Mouse (Mus musculus) gonadal fat pad, adult 2 months (tissue): Measurements from ENCODE around the gene Ssr2. TPM values are rescaled to one million over a fixed set of nuclear protein-coding genes. Genes with fewer than 3 reads are reported as not detected.
"Not testable (repeated sequence)": the region's sequence is repeated elsewhere in the genome, so short reads cannot be mapped to it uniquely, and the experiment has no call there.

Source experiments
- DNase-seq: peaks from one replicate; pipeline ENCODE4 v3.0.0-alpha.2; 2012; ENCODE audit warnings: low read depth
- polyA plus RNA-seq: library from polyadenylated mRNA; depleted of rRNA; stranded (reverse); fragments of >200 nt; gene quantifications from 2 replicates; pipeline ENCODE4 v1.2.3, GENCODE M21; 2012

The Ssr2 gene
- polyA plus RNA-seq, 1 experiment = 323 TPM

DNA sequence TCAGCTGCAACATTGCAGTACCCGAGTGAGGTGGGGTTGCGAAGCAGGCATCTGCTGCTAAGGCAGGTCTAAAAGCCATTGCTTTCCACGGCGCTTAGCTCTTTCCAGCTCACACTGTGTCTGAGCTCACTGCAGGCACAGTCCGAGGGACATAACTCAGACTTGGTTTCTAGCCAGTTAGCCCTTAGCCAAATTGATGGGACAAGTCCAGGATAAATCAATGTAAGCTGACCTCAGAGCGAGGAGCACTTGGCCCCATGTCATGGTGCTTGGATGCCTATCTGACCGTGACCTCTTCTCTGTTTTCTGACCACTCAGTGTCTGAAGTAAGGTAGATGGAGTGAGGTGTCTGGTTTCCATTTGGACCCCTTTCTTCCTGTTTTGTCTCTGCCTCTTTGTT is 11.7 kb upstream of the Ssr2 start:
- no peak for DNase-seq

DNA sequence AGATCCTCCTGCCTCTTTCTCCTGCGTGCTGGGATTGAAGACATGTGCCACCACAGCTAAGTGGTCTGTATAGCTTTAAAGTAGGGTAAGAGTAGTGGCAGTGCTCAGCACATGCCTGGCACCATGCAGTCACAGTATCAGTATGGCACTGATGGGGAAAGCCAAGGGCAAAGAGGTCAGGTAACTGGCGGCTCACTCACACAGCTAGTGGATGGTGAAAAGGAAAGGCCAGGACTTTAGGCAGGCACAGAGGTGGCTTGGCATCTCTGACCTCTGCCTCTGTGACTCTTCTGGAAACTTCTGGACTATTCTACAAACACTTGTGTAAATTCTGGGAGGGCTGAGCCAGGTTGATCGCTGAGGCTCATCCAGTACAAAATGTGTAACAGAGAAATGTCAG is 9.6 kb upstream of the Ssr2 start:
- no peak for DNase-seq

DNA sequence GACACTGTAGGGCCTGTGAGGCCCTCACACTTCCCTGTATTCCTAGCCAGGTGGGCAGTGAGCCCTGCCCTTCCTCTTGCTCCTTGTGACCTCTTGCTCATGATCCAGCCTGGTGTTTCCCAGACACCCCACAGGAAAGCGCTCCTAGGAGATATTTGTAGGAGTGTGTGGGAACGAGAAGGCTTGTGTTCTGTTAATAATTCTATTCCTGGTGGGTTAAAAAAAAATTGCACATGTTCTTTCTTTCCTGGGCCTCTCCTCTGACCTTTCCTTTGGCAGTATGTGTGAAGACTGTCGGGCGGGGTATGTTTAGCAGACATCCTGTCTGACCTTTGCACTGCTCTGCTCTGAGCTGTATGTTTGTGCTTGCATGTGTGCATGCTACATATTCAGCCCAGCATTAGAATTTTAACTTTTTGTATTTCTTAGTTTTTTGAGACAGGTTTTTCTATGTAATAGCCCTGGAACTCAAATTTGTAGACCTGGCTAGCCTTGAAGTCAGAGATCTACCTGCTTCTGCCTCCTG is 9.1 kb upstream of the Ssr2 start:
- DNase-seq = no peak

DNA sequence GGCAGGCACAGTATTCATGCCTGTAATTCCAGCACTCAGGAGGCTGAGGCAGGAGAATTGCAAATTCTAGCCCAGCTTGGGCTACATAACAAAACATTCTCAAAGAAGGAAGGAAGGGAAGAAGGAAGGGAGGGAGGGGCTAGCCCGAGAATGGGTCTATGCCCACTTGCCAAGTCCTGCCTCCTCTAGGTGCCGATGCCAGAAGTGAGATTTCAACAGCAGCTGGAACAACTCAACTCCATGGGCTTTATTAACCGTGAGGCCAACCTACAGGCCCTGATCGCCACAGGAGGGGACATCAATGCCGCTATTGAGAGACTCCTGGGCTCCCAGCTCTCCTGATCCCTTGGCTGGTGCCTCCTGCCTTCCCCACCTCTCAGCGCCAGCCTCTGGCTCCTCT is 7.8 kb upstream of the Ssr2 start:
- DNase-seq = no peak

DNA sequence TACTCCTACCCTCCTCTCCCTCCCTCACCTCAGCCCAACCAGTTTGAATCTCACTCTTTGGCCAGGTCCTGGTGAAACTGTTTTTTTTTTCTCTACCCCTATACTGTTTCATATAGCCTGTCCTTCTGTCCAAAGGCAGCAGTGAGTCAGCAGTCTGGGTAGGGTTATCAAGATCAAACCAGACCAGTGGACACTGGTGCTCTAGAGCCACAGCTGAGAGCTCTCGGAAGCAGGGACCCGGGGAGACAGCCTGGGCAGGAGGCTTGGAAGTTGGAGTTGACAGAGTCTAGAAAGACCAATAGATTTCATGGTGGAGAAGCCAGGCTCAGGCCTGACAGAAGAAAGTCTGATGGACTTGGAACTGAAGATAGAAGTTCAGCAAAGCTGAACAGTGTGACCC is 7.1 kb upstream of the Ssr2 start:
- no peak for DNase-seq

DNA sequence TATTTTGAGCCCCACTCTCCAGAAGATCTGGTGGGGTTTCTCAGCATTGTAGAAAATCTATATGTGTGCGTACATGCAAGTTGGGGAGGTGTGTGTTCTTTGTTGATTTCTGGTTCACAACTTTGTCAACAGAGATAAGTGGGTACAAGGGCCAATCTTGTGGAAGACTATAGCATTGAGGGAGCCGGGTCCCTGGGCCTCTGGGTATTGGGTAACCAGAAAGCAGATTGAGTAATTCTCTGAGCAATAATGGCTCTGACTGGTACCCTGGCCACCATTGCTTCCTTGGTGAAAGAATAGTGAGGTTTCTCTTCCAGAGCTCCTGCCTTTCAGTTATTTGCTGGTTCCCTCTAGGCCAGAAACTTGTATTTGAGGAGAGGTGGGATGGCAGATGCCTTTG is 6.6 kb upstream of the Ssr2 start:
- no peak for DNase-seq

DNA sequence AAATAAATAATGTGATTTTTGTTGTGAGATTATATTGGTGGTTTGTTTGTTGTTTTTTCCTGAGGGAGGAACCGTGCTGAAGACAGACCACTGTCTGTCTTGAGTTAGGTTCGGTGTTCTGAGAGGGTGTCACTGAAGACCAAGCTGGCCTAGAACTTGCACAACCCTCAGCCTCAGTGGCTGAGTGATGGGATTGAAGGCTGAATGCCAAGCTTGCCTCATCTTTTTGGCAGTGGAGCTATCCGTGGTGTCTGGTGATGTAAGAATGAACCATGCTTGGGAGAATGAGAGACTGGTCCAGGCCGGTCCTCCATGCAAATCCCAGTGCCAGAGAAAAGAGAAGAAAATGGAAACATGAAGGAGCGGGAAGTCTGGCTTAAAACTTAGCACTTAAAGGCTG is 6.0 kb upstream of the Ssr2 start:
- DNase-seq = no peak

DNA sequence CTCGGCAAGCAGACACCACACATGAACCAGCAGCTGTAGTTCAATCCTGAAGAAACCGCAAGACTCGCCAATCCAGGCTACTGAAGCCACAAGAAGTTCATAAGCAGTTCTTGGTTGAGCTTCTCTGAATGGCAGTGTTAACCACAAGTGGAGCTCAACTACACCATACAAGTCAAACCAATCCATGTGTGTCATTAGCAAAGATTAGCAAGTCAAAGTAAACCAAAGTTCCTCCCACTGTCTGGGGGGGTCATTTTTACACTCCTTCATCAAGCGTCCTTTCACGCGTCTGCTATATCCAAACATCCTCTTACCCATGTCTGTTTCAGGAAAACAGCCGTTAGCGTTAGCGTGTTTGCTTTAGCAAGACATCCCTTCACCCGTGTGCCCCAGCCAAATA is 5.3 kb upstream of the Ssr2 start:
- no peak for DNase-seq

DNA sequence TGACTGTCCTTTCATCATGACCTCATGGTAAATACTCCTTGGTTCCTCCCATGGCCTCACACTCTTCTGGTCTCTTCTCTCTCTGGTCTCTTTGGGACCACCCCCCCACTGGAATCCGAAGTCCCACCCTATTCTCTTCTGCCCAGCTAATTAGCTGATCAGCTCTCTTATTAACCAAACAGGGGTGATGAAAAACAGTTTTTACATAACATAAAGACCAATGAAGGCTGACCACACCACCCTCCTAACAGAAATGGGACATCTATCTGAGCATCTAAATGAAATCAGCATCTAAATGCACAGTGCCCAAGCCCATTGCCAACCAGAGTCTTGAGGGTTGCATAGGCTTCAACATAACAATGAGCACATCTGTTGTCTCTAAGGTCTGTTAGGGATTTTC is 3.8 kb upstream of the Ssr2 start:
- DNase-seq = no peak

DNA sequence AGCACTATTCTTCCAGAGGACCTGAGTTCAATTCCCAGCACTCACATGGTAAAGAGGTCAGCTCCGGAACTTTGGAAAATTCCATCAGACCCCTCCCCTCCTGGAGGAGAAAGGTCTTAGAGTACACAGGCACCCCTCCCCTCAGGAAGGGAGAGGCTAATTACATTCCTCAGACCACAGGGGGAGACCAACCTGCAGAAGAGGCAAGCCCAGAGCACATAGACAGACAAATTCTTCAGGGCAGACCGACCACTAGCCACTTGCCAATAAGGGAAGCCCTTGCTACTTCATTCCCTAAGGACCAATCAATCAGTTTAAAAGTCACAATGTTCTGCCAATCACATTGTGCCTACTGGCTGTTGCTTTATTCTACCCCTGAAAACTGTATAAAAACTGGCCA is 2.8 kb upstream of the Ssr2 start:
- DNase-seq = no peak

DNA sequence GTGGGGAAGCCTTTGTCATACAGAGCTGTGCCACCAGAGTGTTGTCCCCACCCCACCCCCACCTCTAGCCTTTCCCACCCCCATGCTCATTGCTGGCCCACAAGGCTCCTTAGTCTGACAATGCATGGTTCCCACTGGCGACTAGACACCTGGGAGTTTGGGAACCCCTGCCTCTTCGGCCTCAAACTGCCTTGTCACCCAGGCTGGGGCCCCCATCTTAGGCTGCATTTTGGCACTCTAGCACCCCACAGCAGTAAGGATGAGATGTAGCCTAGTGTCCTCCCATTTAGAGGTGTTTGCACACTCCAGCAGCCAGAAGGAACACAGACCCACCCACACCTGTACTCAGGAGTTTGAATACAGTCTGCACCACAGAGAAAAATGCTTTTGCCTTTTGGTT is 1.9 kb upstream of the Ssr2 start:
- DNase-seq = no peak

DNA sequence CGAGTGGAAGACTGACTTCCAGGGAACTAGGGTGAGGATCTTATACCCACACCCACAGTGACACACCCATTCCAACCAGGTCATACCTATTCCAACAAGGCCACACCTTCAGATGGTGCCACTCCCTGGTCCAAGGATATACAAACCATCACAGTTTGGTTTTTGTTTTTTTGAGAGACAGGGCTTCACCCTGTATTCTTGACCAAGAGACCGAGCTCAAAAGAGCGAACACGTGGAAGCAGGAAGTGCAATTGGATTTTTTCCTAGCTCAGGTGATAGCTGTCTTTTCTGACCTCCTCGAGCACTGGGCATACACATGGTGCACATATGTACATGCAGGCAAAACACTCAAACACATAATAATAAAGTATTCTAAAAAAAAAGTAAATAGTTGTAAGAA is 2.2 kb downstream of the Ssr2 start:
- not testable (repeated sequence) for DNase-seq

DNA sequence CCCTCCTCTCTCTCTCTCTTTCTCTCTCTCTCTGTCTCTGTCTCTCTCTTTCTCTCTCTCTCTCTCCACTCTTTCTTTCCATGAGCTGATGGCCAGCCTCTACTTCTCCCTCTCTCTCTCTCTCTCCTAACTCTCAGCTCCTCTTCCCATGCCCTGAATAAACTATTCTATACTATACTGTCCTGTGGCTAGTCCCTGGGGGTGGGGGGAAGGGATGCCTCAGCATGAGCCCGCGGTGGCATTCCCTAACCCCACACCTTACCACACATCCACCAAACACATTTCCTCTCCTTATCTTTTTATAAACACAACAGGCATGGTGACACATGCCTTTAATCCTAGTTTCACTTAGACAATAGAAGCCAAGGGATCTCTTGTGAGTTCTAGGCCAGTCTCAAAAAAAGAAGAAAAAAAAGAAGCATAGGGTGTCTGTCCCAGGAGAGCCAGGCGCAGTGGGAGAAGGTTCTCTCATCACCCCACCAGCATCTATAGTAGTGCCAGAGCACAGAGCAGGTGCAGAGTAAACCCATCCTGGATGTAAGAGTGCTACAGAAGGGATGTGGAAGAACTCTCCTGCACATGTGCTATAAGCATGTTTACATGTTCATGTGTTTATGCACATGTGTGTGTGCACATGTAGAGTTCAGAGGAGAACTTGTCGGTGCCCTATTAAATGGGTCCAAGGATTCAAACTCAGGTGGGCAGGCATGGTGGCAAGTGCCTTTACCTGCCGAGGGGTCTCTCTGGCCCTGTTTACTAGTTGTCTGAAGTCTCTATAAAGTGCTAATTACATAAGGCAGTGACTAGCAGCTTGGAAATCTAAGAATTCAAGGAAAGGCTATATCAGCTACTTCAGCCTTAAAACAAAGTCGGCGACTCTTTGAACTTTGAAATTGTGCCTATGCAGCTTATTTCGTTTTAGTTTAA is 3.1 kb downstream of the Ssr2 start:
- DNase-seq = no peak

DNA sequence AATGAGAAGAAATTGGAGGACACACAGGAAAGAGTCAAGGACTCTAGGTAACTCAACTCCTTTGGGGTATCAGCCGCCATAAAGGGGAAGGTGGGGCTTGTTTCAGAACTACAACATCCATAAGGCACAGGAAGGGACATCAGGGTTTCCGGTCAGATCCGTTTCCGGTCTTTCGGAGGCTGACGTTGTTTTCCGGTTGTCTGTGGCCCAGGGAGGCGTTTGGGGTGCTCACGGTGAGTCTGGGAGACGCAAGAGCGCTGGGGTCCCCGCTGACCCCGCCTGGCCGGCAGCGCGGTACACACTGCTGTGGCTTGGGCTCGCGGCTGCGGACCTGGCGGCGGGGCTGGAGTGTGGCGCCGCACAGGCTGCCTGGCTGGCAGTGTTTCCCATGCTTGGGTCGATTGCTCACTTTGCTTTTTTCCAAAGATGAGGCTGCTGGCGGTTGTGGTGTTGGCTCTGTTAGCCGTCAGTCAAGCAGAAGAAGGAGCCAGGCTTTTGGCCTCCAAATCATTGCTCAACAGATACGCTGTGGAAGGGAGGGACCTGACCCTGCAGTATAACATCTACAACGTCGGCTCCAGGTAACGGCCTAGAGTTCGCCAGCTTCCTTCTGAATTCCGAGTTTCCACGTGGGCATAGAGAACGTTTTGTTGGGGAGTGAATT is 3.9 kb downstream of the Ssr2 start:
- no peak for DNase-seq

DNA sequence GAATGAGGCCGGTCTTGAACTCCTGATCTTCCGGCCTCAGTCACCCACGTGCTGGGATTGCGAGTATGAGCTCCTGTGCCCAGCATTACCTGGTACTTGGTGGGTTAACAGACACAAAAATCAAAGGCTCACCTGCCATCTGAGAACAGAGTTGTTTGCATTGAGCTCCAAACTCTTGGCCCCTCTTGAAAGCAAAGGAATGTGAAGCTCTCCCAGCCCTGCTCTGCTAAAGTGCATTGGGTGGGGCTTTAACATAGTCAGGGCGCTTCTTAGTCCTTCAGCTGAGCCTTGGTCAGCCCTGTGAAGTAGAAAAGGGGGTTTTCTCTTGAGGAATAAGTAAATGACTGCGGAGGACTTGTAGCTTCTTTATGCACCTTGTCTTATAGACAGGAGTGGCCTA is 10.1 kb downstream of the Ssr2 start:
- DNase-seq = no peak

DNA sequence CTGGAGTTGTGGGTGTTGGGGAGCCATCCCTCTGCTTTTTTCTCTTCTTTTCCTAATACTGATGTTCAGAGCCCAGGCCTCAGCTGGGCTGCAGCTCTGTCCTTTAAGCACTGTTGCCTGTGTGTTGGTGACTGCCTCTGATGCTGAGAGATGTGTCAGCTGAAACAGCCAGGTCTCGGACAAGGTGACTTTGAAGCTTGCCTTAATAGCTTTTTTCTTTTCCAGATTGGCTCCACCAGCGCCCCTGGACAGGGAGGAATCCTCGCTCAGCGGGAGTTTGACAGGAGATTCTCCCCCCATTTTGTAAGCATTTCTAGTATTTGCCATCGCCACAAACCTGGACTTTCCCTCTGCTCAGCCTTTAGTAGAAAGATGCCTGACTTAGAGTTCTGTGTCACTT is 11.0 kb downstream of the Ssr2 start:
- DNase-seq = no peak

DNA sequence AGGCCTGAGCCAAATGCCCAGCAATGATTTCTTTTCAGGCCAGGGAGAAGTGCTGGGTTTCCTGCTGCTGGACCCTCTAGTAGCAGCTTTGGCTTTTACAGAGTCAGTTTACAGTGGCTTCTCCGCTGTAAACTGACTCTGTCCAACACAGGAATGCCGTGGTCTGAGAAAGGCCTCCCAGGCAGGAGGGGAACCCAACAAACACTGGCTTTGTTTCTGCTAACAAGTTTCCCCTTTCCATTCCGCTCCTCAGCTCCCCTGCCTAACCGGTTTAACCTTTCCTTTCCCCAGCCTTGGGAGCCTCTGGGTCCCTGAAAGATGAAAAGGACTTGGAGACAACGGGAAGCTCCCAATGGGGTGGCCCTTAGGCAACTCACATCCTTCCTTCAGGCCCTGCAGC is 14.6 kb downstream of the Ssr2 start:
- no peak for DNase-seq

DNA sequence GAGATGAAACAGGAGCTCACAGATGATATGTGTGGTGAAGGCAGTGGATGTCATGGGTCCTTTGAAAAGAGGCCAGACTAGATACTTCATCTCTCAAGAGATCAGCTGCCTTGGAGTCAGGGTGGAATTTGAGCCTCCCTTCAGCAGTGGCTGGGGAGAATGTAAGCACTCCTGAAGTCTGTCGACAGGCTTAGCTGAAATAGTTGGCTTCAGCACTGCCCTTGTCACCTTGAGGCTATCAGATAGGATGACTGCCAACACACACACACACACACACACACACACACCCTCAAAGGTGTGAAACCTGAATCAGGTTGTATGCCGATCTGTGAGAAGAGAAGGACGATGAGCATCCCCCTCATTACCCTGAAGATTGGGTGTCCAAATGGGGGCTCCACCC is 15.4 kb downstream of the Ssr2 start:
- DNase-seq = no peak

DNA sequence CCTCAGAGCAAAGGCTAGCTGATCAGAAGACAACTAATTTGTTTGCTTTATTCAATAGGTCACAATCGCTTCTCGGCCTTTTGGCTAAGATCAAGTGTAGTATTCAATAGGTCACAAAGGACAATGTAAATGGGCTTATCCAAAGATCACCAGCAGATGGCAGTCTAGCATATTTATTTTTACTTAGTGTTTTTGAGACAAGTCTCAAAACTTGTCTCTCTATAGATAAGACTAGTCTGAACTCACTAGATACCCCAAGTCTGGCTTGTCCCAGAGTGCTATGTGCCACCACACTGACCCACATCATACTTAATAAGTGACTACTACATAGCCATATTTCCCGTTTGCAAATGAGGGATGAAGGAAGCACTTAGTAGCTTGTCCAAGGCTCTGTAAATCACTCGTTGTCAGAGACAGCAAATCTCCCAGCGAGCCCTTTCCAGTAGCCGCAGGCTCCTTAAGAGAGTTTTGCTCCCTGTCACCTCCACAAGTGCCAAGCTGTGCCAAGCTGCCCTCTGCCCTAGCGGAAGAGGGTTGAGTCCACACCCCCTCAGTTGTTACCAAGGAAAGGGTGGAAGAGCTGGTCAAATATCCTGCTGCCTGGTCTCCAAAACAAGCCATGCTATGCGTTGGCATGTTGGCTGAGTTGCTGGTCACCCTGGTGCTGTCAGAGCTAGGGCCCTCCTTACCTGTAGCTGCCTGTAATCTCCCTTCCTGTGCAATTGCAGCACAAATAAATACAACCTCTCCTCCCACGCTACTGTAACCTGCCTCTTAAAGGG is 16.5 kb downstream of the Ssr2 start:
- DNase-seq = peak; percentile 83

DNA sequence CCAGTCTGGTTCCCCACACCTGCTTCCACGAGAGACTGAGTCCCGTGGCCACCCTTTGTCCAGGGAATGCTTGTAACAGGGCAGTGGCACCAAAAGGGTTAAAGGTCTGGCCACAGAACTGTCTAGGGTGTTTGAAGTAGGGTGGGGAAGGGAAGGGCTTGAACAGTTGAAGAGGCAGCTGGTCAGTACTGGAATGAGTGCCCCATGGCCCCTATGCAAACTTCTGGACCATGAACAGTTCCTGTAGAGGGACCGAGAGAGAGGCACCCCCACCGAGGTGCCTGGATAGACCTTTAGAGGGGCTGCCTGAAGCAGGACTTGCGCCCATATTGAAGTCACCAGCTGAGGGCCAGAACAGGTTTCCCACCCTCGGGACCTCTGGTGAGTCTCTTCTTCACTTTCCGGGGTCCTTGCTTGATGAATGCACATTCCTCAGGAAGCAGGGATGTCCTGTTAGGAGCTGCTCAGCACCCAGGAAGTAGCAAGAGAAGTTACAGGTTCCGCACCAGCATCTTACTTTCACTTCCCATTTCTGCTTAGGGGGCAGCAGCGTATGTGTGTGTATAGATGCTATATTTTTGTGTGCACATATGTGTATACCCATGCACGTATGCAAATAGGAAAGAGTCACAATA is 17.4 kb downstream of the Ssr2 start:
- no peak for DNase-seq

DNA sequence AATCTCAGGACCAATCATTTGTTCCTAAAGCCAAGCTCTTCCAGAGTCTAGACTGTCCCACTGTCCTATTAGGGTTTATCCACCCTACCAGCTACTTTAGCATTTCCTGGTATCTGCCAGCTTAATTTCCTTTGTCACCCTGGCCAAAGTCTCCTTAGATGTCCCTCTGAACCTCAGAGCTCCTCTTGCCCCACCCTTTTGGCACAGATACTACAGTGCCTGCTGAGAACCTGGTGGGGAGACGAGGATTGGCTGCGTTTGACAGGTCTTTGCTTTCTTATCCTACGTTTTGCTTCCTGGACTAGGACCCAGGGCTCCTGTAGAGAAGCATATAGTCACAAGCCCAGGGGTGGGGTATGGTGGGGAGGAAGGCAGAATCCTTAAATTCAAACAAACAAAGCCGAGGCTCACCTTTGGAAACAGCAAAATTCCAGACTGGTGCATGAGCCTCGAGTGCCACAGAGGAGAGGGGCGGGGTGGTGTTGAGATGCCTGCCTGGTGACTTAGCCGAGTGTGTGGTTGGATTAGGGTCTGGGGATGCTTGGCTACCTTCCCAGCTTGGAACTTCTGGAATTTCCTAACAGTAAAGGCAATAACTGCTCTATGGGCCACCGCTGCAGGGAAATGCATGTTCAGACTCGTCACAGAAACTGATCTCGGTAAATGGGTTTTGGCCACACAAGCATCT is 18.4 kb downstream of the Ssr2 start:
- peak; percentile 73 for DNase-seq
